Mouse (Mus musculus): ENCODE measurements at regions not wholly inside any gene's neighbourhood (a gene's known extent, or its start where the extent isn't known, plus 50 kb on each side); places are given as distances from the start of the nearest gene placed in this dataset.
"Not testable (repeated sequence)": the region's sequence is repeated elsewhere in the genome, so short reads cannot be mapped to it uniquely, and the experiment has no call there.

DNA sequence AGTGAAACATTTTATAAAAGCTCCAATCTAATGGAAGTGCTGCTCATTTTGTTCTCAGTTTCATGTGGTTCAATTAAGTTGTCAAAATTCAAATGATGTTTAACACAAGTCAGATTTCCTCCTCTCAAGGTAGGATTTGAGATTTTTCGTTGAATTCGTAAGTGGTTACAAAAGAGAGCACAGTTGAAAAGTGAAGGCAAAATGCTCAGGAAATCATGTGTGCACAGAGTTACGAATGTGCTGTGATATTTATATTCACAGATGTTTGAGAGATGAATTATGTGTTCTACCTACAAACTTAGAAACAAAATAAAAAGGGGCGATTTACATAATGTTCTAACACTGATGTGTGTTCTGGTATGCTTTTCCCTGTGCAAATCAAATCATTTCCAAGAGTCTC lies 433.1 kb downstream of the Arl4a start:
- DNase-seq (ENCODE audit: inconsistent ontology term) = no peak

GRCm38 (mm10) chr12:39594726-39595125 lies 443.1 kb downstream of the Arl4a start:
- no peak for DNase-seq (ENCODE audit: inconsistent ontology term)

DNA sequence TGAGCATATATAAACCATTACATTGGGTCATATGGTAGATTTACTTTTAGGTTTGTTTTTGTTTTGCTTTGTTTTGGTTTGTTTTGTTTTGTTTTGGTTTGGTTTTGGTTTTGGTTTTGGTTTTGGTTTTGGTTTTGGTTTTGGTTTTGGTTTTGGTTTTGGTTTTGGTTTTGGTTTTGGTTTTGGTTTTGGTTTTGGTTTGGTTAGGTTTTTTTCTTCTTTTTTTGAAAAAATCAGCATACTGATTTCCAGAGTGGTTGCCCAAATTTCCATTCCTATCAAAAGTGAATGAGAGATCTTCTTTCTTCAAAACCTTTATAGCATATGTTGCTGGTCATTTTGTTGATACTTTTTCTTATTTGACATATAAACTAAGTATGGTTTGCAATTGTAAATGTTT lies 444.0 kb downstream of the Arl4a start:
- not testable (repeated sequence) for DNase-seq (ENCODE audit: inconsistent ontology term)

- no peak for DNase-seq (ENCODE audit: inconsistent ontology term)
Observed at GRCm38 (mm10) chr12:39587204-39587909, 450.5 kb downstream of the Arl4a start.

- no peak for DNase-seq (ENCODE audit: inconsistent ontology term)
Observed at GRCm38 (mm10) chr12:39586163-39586562, 451.7 kb downstream of the Arl4a start.

- DNase-seq (ENCODE audit: inconsistent ontology term) = no peak
Observed at GRCm38 (mm10) chr12:39577610-39578009, 460.2 kb downstream of the Arl4a start.

GRCm38 (mm10) chr12:39572802-39573201 lies 465.0 kb downstream of the Arl4a start:
- peak; percentile 2 for DNase-seq (ENCODE audit: inconsistent ontology term)

- no peak for DNase-seq (ENCODE audit: inconsistent ontology term)
Observed at GRCm38 (mm10) chr12:39572147-39572546, 465.7 kb downstream of the Arl4a start.

GRCm38 (mm10) chr12:39560734-39561446 lies 476.9 kb downstream of the Arl4a start:
- no peak for DNase-seq (ENCODE audit: inconsistent ontology term)

- DNase-seq (ENCODE audit: inconsistent ontology term) = no peak
Observed at GRCm38 (mm10) chr12:39558491-39558890, 479.3 kb downstream of the Arl4a start.

DNA sequence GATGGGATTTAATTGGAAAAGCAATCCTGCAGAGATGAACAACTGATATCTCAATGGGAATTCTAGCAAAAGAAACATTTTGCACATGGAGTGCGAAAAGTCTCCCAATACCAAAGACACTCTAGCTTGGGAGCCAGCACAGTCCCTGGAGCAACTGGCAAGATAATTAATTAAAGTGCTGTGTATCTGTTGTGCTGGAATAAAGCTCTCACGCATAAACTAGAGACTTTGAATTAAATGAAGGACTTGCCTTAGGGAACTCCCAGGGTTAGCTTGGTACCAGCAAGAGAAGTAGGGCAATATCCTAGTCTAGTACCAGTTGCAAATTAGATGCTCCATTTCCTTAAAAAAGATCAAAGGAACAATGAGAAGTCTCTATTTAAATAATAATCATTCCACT lies 501.5 kb downstream of the Arl4a start:
- no peak for DNase-seq (ENCODE audit: inconsistent ontology term)

DNA sequence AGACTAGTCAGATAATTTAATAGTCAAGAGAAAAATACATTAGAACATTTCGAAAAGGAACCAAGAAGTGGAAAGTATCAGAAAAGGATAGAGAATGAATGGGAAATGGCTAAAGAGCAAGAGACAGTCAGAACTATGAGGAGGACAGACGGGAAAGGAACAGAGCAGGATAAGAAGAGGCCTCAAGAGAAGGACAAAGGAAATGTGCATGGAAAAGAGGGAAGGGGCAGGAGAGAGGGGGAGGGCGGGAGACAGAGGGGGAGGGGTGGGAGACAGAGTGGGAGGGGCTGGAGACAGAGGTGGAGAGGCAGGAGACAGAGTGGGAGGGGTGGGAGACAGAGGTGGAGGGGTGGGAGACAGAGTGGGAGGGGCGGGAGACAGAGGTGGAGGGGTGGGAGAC lies 509.7 kb downstream of the Arl4a start:
- DNase-seq (ENCODE audit: inconsistent ontology term) = no peak

DNA sequence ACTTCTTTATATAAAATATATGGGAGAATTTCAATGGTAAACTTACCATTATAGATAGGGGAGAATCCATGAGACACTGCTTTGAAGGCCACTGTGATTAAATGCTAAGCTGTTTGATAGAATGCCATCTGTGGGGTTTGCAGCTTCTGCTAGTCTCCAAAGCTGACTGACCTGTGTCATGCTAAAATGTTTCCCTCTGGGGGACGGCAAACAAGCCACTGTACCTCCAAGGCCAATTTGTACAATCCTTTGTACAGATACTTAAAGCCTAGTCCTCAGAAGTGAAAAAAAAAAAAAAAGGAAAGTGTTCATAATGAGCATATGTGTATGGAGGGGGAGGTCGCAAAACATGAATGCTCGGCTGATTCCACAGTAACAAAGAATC lies 510.6 kb downstream of the Arl4a start:
- no peak for DNase-seq (ENCODE audit: inconsistent ontology term)

DNA sequence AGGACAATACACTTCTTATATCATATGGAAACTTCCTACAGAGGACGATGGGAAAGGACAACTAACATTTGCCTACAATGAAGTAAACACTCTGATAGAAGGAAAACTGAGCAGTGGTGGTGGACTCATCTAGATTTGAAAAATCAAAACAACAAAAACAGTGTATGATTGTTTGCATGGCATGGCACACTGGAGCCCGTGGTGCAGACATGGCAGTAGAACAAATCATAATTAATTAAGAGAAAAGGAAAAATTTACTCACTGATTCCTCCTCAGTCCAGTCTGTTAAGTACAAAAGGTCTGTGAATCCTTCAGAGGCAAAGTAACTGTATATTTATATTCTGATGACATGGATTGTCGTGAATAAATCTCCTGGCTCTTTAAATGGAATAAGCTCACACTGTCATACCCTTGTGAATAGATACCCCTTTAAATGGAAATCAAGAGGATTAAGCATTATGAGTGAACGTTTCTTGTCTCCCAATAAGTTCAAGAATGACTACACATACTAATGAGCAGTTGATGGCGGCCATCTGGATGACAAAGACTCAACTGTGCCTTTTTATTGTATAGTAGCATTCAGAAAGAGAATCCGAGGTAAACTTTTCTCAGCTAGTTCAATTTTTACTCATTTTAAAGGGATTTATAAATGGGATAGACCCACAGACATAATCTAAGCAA lies 511.1 kb downstream of the Arl4a start:
- no peak for DNase-seq (ENCODE audit: inconsistent ontology term)

GRCm38 (mm10) chr12:39515690-39516089 lies 522.1 kb downstream of the Arl4a start:
- no peak for DNase-seq (ENCODE audit: inconsistent ontology term)

DNA sequence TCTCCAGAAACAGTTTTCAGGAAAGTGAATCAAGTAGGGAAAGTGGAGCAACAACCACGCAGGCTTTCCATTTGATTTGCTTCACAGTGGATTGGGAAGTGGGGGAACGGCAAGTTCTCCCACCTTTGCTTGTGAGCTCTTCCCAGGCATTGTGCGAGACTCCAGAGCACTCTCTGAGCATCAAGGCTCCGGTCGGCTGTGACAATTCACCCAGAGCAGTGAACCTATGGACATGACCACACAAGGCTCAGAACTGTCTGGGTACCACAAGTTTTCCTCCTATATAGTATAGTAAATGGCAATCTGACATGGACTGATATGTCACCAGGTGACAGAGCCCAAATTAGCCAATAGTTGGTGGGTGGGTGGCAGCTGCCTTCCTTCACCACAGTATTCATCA lies 527.0 kb downstream of the Arl4a start:
- no peak for DNase-seq (ENCODE audit: inconsistent ontology term)

DNA sequence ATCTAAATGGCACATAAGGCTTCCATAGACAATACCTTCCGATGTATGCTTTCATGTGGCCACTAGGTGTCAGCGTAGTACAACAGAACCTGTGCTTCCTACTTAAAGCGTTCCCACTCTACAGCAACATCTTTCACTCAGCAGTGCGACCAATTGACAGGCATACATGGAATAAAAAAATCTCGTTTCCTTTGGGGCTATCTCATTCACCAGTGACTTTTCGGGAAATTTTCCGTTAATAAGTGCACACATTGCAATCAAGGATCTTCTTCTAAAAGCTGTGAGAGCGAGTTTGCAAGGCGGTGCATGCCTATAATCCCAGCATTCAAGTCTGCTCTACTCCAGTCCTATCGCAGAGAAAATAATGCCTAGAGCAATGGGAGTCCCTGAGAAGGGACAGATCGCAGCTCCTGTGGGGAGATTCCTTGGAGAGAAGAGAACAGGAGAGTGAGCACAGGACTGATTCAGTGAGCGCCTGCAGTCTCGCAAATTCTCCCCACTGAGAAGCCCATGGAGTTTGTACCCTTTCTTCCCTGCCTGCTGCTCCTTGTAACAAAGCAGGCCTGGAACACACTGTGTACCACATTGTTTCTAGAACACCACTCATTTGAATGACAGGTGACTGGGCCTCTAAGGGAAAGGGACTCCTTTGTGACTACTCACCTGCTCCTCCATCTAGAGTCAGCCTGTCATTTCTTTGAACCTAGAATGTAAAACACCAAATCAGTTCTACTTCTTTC lies 527.6 kb downstream of the Arl4a start:
- peak; percentile 55 for DNase-seq (ENCODE audit: inconsistent ontology term)

- peak; percentile 10 for DNase-seq (ENCODE audit: inconsistent ontology term)
Observed at GRCm38 (mm10) chr12:39496203-39496602, 541.6 kb downstream of the Arl4a start.

- peak; percentile 6 for DNase-seq (ENCODE audit: inconsistent ontology term)
Observed at GRCm38 (mm10) chr12:39493578-39494218, 544.1 kb downstream of the Arl4a start.

DNA sequence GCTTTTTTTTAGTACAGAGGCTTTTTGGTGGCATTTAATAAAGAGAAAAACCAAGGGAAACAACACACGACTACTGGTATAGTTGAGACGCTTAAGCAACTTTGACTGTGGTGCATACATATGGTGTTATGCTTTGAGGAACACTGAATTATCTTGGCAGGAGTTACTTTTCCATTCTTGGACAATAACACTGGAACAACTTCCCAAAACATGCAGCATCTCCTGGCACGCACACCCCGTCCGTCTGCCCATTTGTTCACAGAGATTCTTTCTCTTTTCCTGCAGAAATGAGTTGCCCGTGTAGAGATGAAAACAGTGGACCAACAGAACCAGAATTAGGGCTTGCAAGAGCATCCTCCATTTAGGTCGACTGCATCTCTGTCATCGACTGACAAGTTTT lies 544.7 kb downstream of the Arl4a start:
- DNase-seq (ENCODE audit: inconsistent ontology term) = no peak

GRCm38 (mm10) chr12:39472984-39473383 lies 564.8 kb downstream of the Arl4a start:
- DNase-seq (ENCODE audit: inconsistent ontology term) = no peak

Measured in Muller cell, postnatal 12 days (primary cell).